Mouse (Mus musculus): ENCODE data around the gene 1700088E04Rik.

Gene 1700088E04Rik

GRCm38 (mm10) chr15:79100391-79100790, 40.7 kb downstream of the 1700088E04Rik start:
- no peak for DNase-seq (ENCODE audit: extremely low spot score, low read depth, low spot score)

GRCm38 (mm10) chr15:79099456-79099855, 41.6 kb downstream of the 1700088E04Rik start:
- DNase-seq (ENCODE audit: extremely low spot score, low read depth, low spot score) = no peak

- no peak for DNase-seq (ENCODE audit: extremely low spot score, low read depth, low spot score)
These were observed 42.2 kb downstream of the 1700088E04Rik start for GRCm38 (mm10) chr15:79098868-79099267.

GRCm38 (mm10) chr15:79098220-79098619, 42.8 kb downstream of the 1700088E04Rik start:
- no peak for DNase-seq (ENCODE audit: extremely low spot score, low read depth, low spot score)

- no peak for DNase-seq (ENCODE audit: extremely low spot score, low read depth, low spot score)
These were observed 43.4 kb downstream of the 1700088E04Rik start for GRCm38 (mm10) chr15:79097611-79098025.

DNA sequence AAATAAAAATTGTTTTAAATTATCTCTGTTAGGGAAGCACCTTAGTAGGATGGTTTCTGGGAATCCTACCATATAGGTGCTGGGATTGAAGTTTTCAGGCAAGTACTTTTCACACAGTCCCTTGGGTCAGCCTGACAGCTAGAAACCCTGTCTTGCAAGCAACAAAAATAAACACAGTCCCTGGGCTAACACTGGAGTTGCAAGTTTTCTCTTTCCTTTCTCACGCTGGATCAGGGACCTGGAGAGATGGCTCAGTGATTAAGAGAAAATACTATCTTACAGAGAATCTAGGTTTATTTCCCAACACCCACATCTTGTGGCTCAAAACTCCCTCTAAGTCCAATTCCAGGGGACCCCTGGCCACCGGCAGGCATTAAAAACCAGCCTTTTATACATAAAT, 43.9 kb downstream of the 1700088E04Rik start:
- no peak for DNase-seq (ENCODE audit: extremely low spot score, low read depth, low spot score)

GRCm38 (mm10) chr15:79096556-79096955, 44.5 kb downstream of the 1700088E04Rik start:
- no peak for DNase-seq (ENCODE audit: extremely low spot score, low read depth, low spot score)

DNA sequence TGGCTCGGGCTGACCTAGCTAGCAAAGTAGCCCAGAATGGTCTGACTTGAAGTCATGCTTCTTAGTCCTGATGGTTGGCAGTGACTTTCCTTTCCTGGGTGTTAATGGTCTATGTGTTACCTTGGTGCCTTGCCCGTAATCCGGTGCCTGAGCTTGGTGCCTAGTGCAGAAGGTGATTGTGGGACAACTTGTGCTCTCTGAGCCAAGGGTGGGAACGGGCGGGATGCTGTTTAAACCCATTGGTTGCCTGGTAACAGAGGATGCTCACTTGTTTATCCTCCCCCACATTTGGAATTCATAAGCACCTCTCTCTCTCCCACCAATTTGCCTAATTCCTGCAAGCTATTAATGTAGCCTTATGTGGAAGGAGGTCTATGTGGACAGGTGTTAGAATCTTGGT, 45.6 kb downstream of the 1700088E04Rik start:
- no peak for DNase-seq (ENCODE audit: extremely low spot score, low read depth, low spot score)

DNA sequence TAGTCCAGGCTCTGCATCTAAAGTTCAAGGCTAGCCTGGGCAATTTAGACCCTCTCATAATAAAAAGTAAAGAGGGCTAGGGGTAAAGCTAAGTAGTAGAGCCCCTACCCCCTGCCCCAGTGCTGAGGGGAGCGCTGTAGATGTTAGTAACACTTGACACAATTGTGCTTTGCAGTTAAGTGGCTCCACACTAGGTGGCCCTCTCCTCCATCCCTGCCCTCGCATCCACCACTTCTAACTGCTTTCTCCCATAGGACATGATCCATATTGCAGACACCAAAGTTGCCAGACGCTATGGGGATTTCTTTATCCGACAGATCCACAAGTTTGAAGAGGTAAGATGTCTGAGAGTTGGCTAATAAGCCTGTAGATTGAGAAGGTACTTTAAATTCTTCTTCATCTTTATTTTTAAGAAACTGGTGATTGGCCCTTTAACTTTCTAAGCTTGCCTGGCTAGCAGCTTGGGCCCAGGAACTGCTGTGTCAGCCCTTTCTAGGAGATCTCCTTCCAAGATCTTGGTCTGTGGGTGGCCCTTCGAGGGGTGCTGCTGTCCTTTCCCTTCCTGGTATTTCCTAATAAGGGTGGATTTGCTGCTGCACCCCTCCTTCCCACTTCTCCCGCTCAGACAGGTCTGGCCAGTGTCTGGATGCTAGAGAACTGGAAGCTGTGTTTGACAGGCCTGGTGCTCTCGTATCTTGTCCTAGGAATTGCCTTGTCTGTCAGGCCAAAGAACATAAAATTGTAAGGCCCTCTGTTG, 47.8 kb downstream of the 1700088E04Rik start:
- no peak for DNase-seq (ENCODE audit: extremely low spot score, low read depth, low spot score)

- DNase-seq (ENCODE audit: extremely low spot score, low read depth, low spot score) = no peak
These were observed 48.8 kb downstream of the 1700088E04Rik start for GRCm38 (mm10) chr15:79092284-79092683.

GRCm38 (mm10) chr15:79079567-79079966, 61.5 kb downstream of the 1700088E04Rik start:
- DNase-seq (ENCODE audit: extremely low spot score, low read depth, low spot score) = no peak

Measured in hindlimb bud, embryonic 11.5 days (tissue).